Mouse (Mus musculus) cerebellum, postnatal 36 days (tissue): ENCODE measurements at regions not wholly inside any gene's neighbourhood (a gene's known extent, or its start where the extent isn't known, plus 50 kb on each side); places are given as distances from the start of the nearest gene placed in this dataset.
A peak's percentile ranks its signal among the peaks of the same experiment; 100 is the strongest.

Experiments
- DNase-seq, 2 experiments: peaks; one replicate each; pipeline ENCODE4 v3.0.0; 2021 to 2022; ENCODE audit warnings: mixed read lengths in 2 of 2

DNA sequence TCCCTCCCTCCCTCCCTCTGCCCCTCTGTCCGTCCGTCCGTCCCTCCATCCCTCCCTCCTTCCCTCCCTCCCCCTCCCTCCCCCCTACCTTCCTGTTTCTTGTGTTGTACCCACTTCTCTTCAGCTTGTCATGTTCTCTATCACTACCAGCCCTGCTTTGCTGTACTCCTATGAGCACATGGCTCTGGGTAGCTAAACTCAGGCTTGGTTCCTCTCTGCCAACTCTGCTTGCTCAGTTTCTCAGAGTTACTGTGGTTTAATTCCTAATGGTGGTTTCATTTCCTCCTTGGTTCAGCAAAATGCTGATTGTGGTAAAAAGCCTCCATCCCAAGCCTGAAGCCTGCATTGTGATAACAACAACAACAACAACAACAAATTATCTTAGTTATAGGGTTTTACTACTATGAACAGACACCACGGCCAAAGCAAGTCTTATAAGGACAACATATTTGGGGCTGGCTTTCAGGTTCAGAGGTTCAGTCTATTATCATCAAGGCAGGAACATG lies 279.5 kb upstream of the Zfp703 start:
- DNase-seq = no peak

GRCm38 (mm10) chr8:26698580-26698979 lies 278.5 kb upstream of the Zfp703 start:
- no peak for DNase-seq

DNA sequence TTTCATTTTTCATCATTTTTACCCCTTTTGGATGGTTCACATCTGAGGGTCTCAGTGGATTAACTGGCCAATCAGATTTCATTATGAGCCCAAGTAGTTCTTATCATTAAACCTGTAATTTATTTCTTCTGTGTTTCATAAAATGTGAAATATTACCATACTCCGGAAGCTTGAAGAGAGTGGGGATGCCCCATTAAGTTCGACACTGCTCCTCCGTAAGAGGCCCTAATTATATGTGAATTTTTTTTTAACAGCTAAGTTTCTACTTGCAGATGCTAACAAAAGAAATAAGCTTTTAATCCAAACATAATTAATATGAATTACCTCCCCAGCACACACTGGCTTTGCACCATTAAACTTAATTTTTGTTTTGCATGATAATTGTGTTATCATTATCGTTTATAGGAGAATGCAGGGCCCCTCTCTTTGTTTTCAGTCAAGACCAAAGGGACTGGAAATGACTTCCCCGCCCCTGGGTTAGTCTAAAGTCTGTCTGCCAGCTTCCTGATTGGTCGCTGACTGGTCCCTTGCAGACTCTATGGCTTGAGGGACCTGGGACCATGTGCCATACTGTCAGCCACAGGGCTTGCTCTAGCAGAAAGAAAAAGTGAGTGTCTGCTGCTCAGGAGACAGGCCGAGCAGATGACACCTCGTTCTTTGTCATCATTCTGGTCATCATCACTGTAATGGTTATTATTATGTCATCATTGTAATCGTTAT lies 270.9 kb upstream of the Zfp703 start:
- DNase-seq = no peak

GRCm38 (mm10) chr8:26706768-26707156 lies 270.4 kb upstream of the Zfp703 start:
- DNase-seq = no peak

GRCm38 (mm10) chr8:26713836-26714235 lies 263.3 kb upstream of the Zfp703 start:
- no peak for DNase-seq

- DNase-seq = no peak
These were observed 262.4 kb upstream of the Zfp703 start for GRCm38 (mm10) chr8:26714714-26715113.

- DNase-seq = no peak
These were observed 258.4 kb upstream of the Zfp703 start for GRCm38 (mm10) chr8:26718409-26719355.

- DNase-seq = peak; percentile 28 to 64
These were observed 254.4 kb upstream of the Zfp703 start for GRCm38 (mm10) chr8:26722766-26723165.

- no peak for DNase-seq
These were observed 252.5 kb upstream of the Zfp703 start for GRCm38 (mm10) chr8:26724628-26725027.

DNA sequence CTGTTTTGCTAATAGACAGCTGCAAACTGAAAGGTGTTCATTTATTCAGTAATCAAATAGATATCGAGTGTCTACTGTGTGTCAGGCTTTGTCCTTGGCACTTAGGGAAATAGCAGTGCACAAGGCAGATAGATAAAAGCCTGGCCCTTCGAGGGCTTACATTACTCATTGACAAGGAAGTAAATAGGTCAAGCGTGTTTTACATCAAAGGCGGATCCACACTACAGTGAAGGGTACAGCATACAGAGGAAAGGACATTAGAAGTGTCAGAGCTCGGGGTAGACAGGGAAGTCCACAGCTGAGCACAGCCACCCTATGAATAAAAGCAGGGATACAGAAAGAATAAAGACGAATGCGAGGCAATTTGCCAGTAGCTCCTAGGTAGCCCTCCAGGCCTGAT lies 251.6 kb upstream of the Zfp703 start:
- DNase-seq = no peak

- no peak for DNase-seq
These were observed 247.8 kb upstream of the Zfp703 start for GRCm38 (mm10) chr8:26729351-26729750.

DNA sequence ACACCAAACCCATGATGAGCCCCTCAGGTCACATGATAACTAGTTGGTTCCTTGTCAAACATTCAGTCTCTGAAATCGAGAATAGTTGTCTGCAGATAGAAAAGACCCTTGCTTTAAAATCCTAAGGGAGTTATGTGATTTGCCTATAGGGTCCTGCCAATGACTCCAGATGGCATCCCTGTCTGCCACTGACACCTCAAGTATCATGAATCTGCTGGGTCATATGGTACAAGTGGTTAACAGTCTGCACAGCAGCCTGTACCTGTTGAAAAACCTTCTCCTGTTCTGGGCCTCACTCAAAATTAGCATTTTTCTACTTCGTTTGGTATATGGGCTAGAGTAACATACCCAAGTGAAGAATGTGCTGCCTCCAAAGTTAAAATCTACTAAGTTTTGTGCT lies 246.0 kb upstream of the Zfp703 start:
- no peak for DNase-seq

DNA sequence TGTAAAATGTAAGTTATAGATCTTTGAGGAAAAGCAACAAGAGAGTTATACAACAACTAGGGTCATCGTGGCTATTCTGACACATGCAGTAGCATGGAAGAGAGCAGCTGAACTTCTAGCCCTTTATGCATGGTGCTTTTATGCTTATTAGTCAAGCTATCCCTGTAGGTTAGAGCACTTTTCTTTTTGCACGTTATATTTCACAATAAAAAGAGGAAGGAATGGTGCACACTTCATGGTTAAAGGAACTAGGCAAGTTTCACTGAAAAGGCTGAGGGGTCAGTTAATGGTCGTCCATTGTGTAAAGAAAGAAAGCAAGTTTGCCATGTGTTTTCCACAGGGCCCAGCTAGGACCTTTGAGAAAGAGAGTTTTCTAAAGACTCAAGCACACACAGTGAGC lies 232.7 kb upstream of the Zfp703 start:
- DNase-seq = no peak

DNA sequence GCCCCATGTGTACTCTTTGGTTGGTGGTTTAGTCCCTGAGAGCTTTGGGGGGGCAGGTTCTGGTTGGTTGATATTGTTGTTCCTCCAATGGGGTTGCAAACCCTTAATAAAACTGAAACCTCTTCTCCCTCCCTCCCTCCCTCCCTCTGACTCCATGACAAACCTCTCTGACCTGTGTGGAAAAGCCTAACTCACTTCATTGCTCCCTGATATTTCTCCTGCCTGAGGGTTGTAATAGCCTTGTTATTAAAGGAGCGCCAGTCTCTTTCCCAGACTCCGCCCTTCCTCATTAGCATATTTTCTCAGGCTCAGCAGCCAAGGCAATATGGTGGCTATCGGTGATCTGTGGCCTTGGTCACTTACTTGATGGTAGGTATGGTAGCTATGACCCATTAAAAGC lies 230.3 kb upstream of the Zfp703 start:
- DNase-seq = no peak

DNA sequence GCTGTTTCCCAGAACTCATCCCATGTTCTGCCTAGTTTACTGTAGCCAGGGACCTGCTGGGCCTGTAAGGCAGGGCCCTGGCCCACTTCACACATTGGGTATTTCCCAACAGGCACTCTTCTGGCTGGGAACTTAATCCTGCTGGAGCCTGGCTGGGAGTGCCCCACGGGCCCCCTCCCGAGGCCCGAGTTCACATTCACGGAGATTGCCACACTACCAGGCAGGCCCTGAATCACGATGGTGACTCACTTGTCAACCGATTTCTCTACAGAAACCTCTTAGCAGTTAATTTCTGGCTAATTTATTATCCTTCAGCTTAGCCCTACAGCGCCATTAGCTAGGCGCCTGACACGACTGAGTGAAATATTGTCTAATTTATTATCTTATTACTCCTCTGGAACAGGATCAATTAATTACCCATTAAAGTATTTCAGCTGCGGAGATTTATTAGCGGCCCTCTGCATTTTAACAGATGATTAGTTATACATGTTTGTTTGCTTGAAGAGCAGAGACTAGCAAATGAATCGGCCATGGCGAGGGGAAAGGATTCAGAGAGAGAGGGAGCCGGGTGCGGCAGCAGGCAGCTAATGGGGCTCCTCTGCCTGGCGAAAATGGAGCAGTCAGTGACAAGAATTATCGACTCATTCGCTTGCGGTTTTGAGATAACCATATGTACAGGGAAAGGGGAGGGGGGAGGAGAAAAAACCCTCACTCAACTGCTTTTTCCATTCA lies 229.7 kb upstream of the Zfp703 start:
- DNase-seq = peak; percentile 48 to 57

DNA sequence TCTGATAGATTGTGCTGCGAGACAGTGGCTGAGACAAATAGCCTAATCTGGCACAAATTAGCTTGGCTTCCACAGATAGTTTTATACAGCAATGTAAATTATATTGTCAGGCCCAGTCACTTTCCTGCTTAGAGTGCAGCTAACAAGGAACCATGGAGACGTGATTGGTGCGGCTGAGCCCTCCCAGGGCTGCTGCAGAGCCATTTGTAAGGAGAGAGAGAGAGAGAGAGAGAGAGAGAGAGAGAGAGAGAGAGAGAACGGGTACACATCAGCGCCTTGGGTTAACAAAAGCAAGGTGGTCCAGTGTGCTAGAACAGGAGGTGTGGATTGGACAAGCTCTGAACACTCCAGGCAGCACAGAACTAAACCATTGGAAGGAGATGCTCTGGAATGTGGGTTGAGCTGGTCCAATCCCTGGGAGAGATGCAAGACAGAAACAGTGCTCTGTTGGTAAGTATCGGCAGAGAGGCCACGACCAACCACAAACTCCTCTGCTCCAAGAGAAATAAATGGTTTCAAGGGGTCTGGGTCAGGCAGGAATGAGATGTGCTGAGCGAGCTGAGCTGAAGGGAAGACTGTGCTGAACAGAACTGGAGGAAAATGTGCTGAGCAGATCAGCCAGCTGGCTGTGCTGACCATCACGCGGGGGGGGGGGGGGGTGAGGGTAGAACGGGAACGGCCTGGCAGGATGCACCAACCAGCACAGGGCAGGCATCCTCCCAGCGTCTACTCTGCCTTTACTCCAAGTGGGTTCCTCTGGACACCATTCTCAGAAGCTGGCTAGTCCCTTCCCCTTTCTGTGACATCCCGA lies 228.8 kb upstream of the Zfp703 start:
- peak; percentile 66 to 70 for DNase-seq

GRCm38 (mm10) chr8:26748972-26749291 lies 228.2 kb upstream of the Zfp703 start:
- no peak for DNase-seq

- no peak for DNase-seq
These were observed 227.0 kb upstream of the Zfp703 start for GRCm38 (mm10) chr8:26750120-26750519.

GRCm38 (mm10) chr8:26751651-26752050 lies 225.5 kb upstream of the Zfp703 start:
- no peak for DNase-seq

DNA sequence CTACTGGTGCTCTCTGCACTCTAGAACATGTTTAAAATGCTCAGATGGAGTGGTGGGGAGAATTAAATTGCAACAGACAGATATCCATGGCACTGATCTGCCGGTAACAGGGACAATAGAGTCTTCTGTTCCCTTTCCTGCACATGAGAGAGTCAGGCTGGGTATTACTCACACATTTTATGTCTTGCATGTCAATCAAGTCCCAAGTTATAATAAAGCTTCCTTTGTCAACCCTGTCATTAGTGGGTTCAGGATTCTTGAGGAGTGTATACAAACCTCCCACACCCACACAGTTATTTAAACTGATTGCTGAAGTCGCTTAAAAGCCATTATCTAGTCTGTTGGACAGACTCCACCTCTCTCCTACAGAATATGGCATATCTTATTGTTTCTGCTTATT lies 220.7 kb upstream of the Zfp703 start:
- DNase-seq = no peak

DNA sequence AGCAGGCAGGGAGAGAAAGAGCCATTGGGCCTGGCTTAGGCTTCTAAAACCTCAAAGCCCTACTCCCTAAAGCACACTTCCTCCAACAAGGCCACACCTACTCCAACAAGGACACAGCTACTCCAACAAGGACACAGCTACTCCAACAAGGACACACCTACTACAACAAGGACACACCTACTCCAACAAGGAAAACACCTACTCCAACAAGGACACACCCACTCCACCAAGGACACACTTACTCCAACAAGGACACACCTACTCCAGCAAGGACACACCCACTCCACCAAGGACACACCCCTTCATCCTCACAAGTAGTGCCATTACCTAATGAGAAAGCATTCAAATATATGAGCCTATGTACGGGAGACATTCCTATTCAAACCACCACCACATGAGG lies 216.4 kb upstream of the Zfp703 start:
- DNase-seq = no peak
